Mouse (Mus musculus) right cerebral cortex, adult 18-20 months (tissue): ENCODE results near the gene Ldlrad3.

Source experiments
- DNase-seq: peaks from one replicate; pipeline ENCODE4 v3.0.0; 2022; ENCODE audit warnings: mixed read lengths

Ldlrad3 gene

DNA sequence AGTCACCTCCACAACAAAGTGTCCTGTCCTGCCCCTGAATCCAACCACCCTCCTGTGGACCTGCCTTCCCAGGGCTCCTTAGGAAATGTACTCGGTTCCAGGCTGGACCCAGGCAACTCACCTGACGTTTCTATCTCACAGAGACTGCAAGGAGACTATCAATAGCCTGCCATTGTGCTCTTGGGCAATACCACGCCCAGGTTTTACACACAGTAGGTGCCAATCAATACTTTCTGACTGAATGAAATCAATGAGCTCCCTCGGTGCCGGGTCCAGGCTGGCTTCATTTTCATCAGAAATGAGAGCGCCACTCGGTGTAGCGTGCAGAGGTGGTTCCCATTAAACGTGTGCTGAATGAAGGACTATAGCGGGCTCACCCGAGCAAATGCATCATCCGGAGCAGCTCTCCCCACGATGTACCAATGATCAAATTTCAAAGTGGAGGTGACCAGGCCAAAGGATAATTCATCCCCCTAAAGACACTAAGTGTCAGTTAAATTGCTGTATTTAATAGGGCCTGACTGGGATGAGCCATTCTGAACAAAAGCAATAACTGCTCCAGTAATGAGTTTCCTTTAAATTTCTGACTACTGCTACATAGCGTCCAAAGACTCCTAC is 43.4 kb downstream of the Ldlrad3 start:
- DNase-seq: no peak

DNA sequence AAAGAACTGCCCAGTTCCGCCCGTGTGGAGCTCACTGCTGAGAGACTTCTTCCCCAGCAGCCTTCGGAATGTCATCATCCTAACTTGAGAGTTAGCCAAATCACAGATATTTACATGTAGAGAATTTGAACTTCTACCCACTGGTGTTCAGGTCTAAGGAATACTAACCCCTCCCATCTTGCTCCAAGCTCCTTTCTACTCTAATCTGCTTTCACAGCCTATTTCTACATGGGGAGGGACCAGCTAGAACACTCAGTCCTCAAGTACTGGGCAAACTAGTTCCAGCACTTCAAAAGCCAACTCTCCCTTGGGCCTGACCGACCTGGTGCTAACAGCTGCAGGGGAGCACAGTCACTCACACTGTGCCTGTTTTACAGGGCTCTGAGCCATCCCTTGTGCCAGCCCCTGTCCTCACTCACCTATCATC is 44.0 kb downstream of the Ldlrad3 start:
- no peak for DNase-seq

DNA sequence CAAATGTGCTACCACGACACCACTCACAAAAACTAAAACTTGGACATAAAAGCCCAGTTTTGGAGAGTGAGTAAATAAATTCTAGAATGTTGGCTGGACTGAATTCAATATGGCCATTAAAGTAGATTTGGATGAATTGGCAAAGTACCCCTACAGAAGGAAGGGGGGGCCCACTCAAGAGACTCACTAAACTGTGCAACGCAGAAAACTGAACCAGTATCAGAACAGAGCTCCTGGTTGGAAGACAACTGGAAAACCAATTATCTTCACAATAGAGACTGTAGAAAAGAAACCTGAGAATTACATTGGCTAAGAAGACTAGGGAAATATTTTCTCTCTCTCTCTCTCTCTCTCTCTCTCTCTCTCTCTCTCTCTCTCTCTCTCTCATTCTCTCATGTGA is 45.0 kb downstream of the Ldlrad3 start:
- DNase-seq: no peak

DNA sequence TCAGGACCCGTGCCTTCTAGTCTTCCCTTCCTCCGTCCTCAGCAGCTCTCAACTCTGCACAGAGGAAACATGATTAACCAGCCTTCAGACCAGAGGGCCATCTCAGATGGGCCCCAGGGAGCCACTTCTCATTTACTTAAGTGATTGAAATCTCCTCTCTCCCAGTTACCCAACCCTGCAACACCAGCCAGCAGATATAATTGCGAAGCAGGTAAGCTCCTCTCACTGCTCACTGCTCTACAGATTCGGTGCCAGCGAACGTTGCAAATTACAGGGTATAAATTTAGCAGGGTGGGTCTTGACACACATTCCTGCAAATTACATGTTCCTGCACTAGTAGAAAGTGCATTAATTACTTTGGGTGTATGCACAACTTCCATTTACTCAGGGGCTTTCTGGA is 48.3 kb downstream of the Ldlrad3 start:
- no peak for DNase-seq

DNA sequence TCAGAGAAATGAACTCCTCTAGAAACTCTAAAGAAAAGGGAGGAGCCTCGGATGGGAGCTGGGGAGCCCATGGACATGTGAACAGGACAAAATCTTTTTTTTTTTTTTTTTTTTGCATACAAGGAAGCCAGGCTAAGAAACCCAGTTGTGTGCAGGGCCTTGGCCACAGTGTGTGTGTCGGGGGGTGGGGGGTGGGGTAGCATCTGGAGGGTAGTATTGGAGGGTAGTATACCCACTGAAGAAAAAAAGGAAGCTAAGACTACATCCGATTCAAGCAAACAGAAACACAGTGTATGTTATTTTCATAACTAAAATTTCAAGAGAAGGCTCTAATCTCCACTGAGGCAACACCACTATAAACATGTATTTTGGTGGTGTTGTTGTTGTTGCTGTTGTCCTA is 50.0 kb downstream of the Ldlrad3 start:
- DNase-seq: no peak

DNA sequence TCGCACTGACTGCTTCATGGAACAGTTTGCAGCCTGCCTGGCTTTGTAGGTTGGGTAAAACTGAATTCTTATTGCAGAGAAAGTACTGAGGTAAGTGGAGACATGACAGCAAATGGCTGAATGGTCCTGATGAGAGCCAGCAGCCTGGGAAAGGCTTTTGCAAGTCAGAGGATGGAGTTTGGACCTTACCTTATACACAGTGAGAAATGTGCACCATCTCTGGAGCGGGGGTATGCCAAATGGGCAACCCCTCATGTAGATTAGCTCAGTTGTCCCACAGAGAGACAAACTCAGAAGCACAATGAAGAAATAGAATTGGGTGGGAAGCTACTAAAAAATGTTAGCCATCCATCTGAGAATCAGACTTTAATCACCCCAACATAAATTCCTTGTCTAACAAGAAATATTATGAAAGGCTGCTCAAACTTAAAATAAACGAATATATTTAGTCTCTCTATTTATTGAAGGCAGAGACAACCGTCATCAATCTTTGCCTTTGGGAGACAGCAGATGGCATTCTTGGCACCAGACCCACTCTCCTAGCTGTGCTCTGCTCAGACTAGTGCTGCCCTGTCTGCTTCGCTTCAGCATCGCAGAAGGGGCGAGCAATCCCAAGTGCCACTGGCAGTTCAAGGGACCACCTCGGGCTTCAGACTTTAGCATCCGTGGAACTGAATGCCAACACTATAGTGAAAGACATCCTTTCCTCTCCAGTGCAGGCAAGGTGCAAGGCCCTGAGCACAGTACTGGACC is 51.5 kb downstream of the Ldlrad3 start:
- DNase-seq: peak; percentile 86

DNA sequence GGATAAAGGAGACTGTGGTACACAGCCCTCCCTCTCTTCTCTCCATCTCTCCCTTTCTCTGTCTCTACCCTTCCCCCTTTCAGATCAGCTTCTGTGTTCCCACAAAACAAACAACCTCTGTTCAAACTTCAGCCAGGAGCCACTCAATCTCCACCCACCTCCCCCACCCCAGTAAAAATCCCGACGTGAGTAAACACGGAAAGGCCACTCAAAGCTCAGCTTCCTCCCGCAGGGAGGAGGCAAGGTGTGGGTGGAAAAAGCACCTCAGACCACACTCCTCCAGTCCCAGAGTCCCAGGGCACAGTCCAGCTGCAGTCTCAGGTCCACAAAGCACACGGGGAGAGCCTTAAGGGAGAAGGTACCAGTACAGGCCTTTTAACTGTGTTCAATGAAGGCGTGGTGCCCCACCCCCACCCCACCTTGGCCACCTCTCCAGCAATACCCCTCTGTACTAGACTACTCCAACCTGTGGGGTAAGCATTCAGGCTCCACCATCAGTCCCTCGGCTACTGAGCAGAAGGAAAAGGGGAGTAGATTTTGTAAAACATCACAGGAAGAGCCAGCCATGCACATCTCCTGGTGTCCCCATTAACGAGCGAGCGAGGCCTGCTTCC is 53.1 kb downstream of the Ldlrad3 start:
- DNase-seq: no peak

DNA sequence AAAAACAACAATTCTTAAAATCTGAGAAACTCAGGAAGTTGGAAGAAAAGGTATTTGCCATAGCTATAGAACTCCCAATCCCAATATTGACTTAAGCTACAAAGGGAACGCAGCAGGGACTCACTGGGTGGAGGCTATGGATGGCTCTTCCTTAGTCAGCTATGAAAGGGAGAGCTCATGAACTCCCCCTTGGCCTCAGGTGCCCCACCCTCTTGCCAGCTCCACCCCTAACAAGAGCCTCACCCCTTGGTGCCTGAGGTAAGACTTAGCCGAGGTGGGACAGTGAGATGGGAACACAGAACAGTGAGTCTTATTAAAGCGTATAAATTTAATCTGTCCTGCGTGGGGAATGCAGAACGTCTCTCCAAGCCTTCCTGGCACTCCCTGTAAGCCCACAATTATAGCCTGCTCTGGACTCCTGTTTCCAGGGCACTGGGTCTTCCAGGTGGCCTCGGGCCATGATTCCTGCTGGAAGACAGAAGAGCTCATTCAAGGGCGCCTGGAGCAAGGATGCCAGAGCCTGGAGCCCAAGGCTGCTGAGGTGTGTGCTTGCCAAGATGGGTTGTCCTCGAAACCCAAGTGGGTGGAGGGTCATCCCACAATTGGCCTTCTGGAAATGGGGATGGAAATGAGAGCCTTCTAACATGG is 55.9 kb downstream of the Ldlrad3 start:
- DNase-seq: peak; percentile 66

DNA sequence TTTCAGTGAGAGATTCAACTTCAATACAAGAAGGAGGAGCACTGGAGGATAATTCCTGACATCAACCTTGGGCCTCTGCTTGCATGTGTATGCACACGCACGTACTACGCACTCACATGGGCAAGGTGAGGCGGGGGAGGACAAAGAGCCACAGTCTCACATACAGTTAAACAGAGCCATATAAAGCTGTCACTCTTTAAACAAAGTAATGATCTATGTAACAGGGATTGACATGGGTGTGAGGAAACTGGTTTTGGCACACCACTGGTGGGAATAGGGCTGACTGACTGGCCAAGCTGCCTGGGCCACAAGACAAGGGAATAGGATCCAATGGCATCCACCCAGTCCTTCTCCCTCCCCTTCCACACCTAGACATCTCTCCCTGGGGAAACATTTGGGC is 57.0 kb downstream of the Ldlrad3 start:
- DNase-seq: no peak

DNA sequence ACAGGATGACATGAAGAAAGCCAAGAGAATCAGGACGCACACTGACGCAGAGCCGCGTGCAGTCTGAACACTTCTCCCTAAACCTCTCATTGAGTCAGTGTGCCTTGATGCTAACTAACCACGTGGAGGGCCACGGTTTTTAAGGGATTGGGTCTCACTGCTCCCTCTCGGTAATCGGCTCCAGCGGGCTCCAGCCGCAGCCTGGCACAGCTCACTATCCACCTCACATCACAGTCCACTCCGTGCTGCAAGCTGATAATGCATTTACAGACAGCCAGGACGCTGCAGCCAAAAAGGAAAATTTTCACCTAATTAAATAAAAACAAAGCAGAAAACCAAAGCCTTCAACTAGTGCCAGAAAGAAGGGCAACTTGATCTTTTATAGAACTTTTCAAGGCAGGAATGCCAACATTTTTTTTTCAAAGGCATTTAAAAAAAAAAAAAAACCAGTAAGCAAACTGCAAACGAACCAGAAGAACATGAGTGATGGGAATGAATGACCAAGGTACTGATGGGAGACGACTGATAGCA is 57.6 kb downstream of the Ldlrad3 start:
- DNase-seq: no peak

DNA sequence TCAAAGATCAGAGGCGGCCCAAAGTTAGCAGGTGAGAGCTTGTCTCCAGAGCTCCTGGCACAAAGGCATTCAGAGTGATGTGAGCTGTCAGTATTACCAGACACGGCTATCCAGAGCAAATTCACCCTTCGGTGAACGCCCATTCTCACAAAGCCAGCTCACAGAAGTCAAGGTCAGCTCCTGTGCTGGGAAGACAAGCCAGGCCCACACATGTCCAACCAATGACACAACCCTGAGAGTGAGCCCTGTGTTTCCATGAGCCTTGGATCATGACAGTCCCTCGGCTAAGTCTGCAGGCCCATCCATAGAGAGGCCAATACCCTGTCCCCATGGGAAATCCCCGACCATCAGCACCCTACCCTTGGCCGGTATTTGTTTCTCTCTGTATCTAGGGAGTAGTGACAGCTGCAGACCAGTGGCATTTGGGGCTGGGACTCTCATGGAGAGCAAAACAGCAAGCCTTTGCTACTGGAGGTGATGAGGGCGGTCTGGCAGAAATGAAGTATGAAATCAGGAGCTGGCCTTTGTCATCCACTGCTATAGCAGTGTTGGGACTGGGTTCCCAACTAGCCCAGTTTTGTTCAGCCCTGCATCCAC is 58.3 kb downstream of the Ldlrad3 start:
- DNase-seq: no peak

DNA sequence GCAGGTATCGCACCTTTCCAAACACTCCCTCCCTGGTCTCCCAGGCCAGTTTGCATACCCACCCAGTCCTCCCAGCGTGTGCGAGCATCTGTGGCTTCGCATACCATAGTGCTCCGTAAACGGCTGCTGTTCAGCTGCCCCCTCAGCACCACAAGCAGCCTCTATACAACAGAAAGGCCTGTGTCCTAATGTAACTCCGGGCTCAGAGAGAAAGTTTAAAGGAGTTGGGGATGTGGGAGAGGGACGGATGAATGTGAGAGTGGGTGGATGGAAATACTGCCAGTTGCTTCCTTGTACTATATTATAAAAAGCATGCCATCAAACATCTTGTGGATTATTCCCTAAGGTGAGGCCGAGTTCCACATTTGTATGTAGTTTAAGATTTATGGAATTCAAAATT is 59.0 kb downstream of the Ldlrad3 start:
- no peak for DNase-seq

DNA sequence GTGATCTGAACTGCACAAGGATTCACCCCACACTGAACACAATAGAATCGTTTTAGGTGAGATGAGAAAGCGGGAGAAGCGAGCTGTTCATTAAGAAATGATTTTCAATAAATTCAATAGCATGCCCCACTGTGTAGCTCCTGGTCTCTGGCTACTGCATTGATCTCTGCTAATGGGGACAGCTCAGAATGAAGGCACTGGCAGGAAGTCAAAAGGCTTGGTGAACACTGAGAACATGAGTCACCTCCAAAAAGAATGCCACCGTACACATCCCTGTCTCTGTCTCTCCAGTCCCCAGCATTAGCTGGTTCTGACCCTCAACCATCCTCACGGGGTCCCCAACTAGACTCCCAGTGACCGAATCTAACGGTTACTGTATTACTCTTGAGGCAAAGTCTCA is 60.1 kb downstream of the Ldlrad3 start:
- no peak for DNase-seq

DNA sequence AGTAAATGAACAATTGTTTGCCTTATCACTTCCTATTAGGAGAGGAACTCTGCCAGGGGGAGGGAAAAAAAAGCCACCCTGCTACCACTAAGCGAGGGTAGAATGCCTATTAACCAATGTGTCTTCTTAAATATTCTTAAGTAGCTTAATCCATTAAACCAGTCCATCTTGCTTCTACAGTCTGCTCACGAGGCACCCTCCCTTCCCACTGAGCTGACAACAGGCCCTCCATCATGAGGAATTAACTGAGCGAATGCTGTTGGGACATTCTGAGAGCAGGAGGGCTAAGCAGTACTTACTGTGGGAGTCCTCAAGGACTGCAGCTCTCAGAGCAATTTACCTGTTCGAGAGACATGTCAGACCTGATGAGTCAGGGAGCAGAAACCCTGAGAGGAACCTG is 61.1 kb downstream of the Ldlrad3 start:
- no peak for DNase-seq

DNA sequence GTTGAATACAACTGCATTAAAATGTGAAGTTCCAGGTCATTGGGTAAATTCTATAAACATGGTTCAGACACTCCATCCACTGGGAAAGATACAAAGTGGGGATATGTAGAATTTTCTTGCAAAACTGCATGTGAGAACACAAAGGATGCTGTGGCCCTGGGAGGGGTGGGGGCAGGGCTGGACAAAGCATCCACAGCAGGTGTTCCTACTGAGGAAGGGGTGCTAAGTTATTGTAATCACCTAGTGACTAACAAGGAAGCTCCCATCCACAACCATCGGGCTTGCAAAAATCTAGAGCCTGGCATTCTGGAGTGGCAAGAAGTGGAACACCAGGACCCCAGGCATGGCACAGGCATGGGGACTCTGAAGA is 64.1 kb downstream of the Ldlrad3 start:
- DNase-seq: no peak

DNA sequence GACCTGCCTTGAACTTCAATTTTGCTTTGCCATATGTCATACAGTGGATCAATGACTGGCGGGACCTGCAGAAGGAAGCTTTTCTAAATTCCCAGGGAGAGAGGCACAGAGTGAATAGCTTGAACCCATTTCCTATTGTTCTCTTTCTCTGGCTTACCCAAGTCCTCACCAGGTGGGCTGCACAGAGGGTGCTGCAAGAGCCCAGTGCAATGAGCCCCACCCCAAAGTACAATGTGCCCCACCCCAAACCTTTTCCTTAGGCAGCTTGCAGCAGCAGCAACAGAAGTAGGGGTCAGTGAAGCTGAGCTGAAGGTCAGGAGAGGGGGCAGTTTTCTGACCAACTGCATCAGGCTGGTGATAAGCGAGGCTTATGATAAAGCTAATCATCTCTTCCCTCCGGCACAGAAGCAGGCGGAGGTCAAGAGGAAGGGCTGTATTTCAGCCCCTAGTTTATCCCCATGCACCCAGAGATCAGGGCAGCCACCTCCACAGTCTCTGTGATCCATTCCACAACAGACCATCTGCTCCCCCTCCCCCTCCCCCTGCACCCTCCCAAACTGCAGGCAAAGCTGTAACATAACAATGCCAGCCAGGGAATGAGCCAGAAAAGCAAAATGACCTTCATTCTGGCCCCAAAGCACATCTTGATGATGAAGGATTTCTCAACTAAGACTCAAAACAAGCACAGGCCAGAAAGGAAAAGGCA is 64.6 kb downstream of the Ldlrad3 start:
- no peak for DNase-seq

DNA sequence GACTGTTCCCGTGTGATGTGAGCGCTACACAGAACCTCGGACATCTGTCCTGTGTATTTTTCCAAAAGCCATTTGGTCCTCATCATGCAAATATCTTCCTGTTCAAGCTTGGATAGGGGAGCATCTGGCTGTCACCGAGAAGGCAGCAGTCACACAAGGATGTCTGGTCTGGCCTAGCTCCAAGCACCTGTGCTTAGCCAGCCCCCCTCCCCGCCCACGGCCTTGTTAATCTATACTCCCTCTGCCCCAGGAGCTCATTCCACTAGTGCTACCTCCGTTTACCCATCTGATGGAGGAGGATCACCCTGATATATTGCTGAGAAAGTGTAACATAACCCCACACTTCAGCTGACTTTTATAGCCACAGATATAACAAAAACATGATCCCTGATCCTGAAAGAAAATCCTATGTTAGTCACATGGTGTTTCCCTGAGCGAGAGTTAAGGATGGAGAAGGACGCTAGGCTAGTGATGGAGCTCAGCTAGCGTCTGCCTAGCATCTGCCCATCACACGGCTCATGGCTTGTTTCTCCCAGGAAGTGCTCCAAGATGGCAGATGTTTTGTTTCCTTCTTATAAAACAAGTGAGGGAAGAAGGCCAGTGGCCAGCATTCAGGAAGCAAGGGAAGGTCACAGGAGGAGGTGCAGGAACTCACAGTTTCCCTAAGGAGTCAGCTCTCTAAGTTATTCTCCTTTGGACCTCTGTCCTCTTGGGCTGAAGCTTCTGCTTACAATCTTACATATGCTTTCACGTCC is 66.3 kb downstream of the Ldlrad3 start:
- no peak for DNase-seq

DNA sequence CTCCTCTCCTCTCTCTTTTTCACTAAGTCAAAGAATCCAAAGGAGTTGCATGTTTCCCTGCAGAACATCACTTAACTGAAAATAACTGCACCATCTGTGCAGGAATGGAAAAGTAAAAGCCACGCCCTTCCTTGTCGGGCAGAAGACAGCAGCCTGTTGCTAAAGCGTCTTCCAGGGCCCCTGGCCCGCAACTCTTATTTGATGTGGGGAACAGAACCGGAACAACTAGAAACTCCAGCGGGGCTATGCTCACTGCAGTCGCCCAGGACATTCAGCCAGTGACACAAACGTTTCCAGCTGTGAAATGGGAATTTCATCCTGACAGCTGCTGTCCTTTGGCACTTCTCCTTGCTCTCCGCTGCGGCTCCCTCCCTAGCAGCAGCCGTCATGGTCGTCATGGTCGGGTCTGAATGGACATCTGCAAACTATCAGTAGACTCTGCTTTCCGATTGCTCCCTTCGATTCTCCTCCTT is 67.2 kb downstream of the Ldlrad3 start:
- DNase-seq: peak; percentile 57

DNA sequence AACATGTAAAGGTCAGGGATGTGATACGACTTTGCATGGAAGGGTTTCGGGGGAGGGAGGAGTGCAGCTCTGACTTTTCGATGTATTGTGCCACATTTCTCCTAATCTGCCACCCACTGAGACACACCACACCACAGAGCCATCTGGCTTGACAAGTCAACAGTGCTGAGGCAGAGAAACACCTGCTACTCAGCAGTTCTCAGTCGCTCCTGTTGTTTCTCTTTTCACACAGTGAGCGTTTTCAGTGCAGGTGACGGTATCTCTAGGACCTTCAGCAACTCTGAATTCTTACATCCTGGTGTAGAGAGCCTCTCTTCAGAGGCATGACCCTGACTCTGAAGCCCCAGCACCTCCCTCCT is 68.8 kb downstream of the Ldlrad3 start:
- DNase-seq: no peak

DNA sequence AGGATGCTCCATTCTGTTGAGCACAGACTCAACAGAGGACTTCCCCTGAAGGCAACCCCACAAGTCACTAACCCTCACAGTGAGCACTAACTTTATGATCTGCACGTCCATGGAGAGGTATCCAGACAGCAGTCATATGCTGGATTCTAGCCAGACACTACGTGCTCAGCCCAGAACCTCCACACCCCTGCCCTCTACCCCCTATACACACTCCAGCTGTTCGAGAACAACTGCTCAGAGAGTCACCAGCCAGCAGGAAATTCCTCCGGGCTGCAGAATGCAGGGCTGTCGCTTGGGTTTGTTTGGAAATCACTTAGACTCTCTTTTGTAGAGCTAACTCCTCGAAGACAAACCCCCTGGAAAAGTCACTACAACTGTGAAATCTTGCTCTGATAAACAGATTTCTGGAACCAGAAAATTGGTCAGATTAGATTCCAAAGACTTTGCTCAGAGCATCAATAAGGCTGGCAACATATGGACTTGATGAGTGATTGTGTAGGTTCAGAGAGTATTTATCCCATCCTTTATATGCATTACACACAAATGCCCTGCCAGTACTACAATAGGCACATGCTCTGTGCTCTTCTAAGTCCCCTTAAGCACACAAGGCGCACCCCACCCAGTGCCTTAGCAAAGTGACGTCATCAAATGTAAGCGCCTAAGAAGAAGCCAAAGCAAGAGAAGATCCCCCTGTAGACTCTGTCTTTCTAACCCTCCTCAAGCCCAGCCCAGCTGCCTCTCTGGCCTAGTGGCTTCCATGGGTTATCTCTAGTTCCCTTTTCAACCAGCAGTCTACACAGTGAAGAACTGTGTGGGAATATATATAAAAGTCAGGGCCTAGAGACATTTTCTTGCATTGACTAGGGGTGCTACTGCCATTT is 69.4 kb downstream of the Ldlrad3 start:
- no peak for DNase-seq

DNA sequence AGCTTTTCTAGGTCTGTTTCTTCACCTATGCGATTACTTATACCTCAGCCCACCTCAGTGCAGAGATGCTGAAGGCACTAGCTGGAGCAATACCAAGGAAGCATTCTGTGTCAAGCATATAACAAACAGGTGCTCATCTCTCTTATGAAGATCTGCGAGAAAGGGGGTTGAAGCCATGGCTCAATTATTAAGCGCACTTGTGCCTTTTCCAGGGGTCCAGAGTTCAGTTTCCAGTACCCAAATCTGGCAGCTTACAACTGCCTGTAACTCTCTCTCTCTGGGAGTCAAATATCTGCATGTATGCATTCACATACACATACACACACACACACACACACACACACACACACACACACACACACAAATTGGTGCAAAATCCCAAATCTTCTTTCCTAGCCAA is 72.4 kb downstream of the Ldlrad3 start:
- no peak for DNase-seq
